Mouse (Mus musculus) bone marrow macrophage, adult 2 months (primary cell): ENCODE data around the gene Gns.

Experiments
- CTCF ChIP-seq: IDR thresholded peaks from 2 replicates; pipeline ENCODE4 v1.5.1; 2012; ENCODE audit warnings: low read depth, mild to moderate bottlenecking, low read length, moderate library complexity
- POLR2A ChIP-seq: IDR thresholded peaks from 2 replicates; pipeline ENCODE4 v1.6.1; 2012; ENCODE audit warnings: mild to moderate bottlenecking, low read depth, low read length, borderline replicate concordance

GRCm38 (mm10) chr10:121323493-121323892, 41.4 kb upstream of the Gns start:
- TF ChIP-seq POLR2A, result no peak
- no peak for TF ChIP-seq CTCF
